Mouse (Mus musculus): ENCODE data around the gene Tmc3.
A peak's percentile ranks its signal among the peaks of the same experiment; 100 is the strongest.

Tmc3 gene

GRCm38 (mm10) chr7:83598997-83599912 lies 14.5 kb downstream of the Tmc3 start:
- DNase-seq (ENCODE audit: low read depth, low spot score), result no peak

GRCm38 (mm10) chr7:83599913-83600286 lies 15.2 kb downstream of the Tmc3 start:
- no peak for DNase-seq (ENCODE audit: low read depth, low spot score)

GRCm38 (mm10) chr7:83604180-83604944 lies 19.6 kb downstream of the Tmc3 start:
- DNase-seq (ENCODE audit: low read depth, low spot score), result no peak

GRCm38 (mm10) chr7:83606796-83607195 lies 22.1 kb downstream of the Tmc3 start:
- DNase-seq (ENCODE audit: low read depth, low spot score), result no peak

GRCm38 (mm10) chr7:83609891-83610290 lies 25.2 kb downstream of the Tmc3 start:
- DNase-seq (ENCODE audit: low read depth, low spot score), result no peak

GRCm38 (mm10) chr7:83611886-83612285 lies 27.2 kb downstream of the Tmc3 start:
- no peak for DNase-seq (ENCODE audit: low read depth, low spot score)

- DNase-seq (ENCODE audit: low read depth, low spot score), result no peak
Measured at GRCm38 (mm10) chr7:83615272-83615671, 30.5 kb downstream of the Tmc3 start.

GRCm38 (mm10) chr7:83615815-83616214 lies 31.1 kb downstream of the Tmc3 start:
- no peak for DNase-seq (ENCODE audit: low read depth, low spot score)

GRCm38 (mm10) chr7:83616268-83616667 lies 31.5 kb downstream of the Tmc3 start:
- DNase-seq (ENCODE audit: low read depth, low spot score), result no peak

- no peak for DNase-seq (ENCODE audit: low read depth, low spot score)
Measured at GRCm38 (mm10) chr7:83618709-83619108, 34.0 kb downstream of the Tmc3 start.

- no peak for DNase-seq (ENCODE audit: low read depth, low spot score)
Measured at GRCm38 (mm10) chr7:83622582-83622981, 37.9 kb downstream of the Tmc3 start.

GRCm38 (mm10) chr7:83624065-83624464 lies 39.3 kb downstream of the Tmc3 start:
- DNase-seq (ENCODE audit: low read depth, low spot score), result no peak

GRCm38 (mm10) chr7:83626557-83627257 lies 42.0 kb downstream of the Tmc3 start:
- DNase-seq (ENCODE audit: low read depth, low spot score), result no peak

- no peak for DNase-seq (ENCODE audit: low read depth, low spot score)
Measured at GRCm38 (mm10) chr7:83627369-83627768, 42.6 kb downstream of the Tmc3 start.

- no peak for DNase-seq (ENCODE audit: low read depth, low spot score)
Measured at GRCm38 (mm10) chr7:83631073-83631827, 46.5 kb downstream of the Tmc3 start.

GRCm38 (mm10) chr7:83631828-83632681 lies 47.3 kb downstream of the Tmc3 start, which contains the start of gene Stard5:
Stard5 (plus strand) TSS chr7:83631959.
- peak; percentile 89 for DNase-seq (ENCODE audit: low read depth, low spot score)

GRCm38 (mm10) chr7:83632682-83633120 lies 48.0 kb downstream of the Tmc3 start:
- DNase-seq (ENCODE audit: low read depth, low spot score), result no peak

- DNase-seq (ENCODE audit: low read depth, low spot score), result no peak
Measured at GRCm38 (mm10) chr7:83633856-83634255, 49.1 kb downstream of the Tmc3 start.

- DNase-seq (ENCODE audit: low read depth, low spot score), result no peak
Measured at GRCm38 (mm10) chr7:83635726-83636125, 51.0 kb downstream of the Tmc3 start.

- no peak for DNase-seq (ENCODE audit: low read depth, low spot score)
Measured at GRCm38 (mm10) chr7:83636425-83636824, 51.7 kb downstream of the Tmc3 start.
